Mouse (Mus musculus): ENCODE measurements around the gene Ctcf. TPM values are rescaled to one million over a fixed set of nuclear protein-coding genes. Genes with fewer than 3 reads are reported as not detected.

Gene Ctcf
- polyA plus RNA-seq, 1 experiment from 2014 or later = 100 TPM

DNA sequence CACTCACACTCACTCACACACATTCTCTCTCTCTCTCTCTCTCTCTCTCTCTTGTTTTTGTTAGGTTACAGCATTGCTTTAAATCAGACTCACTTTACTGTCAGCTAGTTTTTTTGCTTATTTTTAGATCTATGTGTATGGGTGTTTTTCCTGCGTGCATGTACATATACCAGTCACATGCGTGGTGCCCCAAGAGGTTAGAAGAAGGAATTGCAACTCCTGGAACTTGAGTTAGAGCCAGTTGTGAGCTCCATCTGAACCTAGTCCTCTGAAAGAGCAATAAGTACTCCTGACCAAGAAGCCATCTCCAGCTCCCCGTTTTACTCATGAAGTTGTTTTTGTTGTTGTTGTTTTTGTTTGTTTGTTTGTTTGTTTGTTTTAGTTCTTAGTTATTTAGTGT lies 24.8 kb downstream of the Ctcf start:
- Histone ChIP-seq H3K4me2 (ENCODE audit: low read length) (no peak overlapping the region), H3K9ac (ENCODE audit: low read length) (no peak overlapping the region), H3K4me3 (ENCODE audit: low read depth, low read length) (no peak overlapping the region), H3K9me3 (replicated peaks; ENCODE audit: control insufficient read depth, low read length) (no peaks in the 10 kb centered on the region), H3K4me1 (ENCODE audit: control insufficient read depth, insufficient read depth, low read length) (no peaks in the 10 kb centered on the region), H3K36me3 (ENCODE audit: control insufficient read depth, insufficient read depth, low read length) (peaks cover 24% of the 10 kb centered on the region), H3K27me3 (replicated peaks; ENCODE audit: control insufficient read depth, insufficient read depth, low read length) (no peaks in the 10 kb centered on the region), H3K27ac (ENCODE audit: low read depth, low read length) (no peak overlapping the region)
- WGBS = 85% methylated on average over 3 of the region's 3 CpGs
- DNase-seq (ENCODE audit: low spot score) = peak; percentile 60
- ATAC-seq = no peak

DNA sequence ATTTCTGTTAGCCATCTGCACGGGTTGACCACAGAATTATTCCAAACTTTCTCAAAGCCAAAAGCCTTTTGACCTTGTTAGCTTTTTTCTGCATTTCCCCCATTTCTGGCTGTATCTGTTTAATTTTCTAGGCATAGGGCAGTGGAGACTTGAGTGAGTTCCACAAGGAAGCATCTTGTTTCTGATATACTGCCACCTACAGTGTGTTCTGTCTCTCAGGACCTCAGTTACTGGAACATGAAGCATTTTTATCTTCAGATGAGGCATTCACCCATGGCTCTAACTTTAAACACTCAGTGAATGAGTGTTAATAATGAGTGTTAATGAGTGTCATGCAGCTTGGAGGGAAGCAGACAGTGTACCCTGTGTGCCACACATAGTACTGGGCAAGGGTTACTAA lies 41.5 kb downstream of the Ctcf start:
- Histone ChIP-seq H3K4me3 (ENCODE audit: low read depth, low read length) (no peak overlapping the region), H3K27me3 (replicated peaks; ENCODE audit: control insufficient read depth, insufficient read depth, low read length) (no peaks in the 10 kb centered on the region), H3K9ac (ENCODE audit: low read length) (no peak overlapping the region), H3K4me1 (ENCODE audit: control insufficient read depth, insufficient read depth, low read length) (no peaks in the 10 kb centered on the region), H3K36me3 (ENCODE audit: control insufficient read depth, insufficient read depth, low read length) (peaks cover 92% of the 10 kb centered on the region), H3K4me2 (ENCODE audit: low read length) (no peak overlapping the region), H3K27ac (ENCODE audit: low read depth, low read length) (no peak overlapping the region), H3K9me3 (replicated peaks; ENCODE audit: control insufficient read depth, low read length) (no peaks in the 10 kb centered on the region)
- 93% methylated on average over 1 of the region's 1 CpGs for WGBS
- no peak for ATAC-seq
- no peak for DNase-seq (ENCODE audit: low spot score)

DNA sequence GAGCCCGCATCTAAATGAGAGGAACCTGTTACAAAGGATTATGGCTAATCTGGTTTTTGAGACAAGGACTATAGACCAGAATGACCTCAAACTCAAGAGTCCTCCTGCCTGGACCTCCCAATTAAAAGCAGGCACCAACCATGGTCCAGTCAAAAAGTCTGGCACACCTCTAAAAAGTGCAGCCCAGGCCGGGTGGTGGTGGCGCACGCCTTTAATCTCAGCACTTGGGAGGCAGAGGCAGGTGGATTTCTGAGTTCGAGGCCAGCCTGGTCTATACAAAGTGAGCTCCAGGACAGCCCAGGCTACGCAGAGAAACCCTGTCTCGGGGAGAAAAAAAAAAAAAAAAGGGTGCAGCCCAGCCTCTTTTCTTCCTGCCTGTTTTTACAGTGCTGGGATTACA lies 49.0 kb downstream of the Ctcf start:
- WGBS = 79% methylated on average over 7 of the region's 7 CpGs
- no peak overlapping the region for H3K27ac ChIP-seq (ENCODE audit: low read depth, low read length)

DNA sequence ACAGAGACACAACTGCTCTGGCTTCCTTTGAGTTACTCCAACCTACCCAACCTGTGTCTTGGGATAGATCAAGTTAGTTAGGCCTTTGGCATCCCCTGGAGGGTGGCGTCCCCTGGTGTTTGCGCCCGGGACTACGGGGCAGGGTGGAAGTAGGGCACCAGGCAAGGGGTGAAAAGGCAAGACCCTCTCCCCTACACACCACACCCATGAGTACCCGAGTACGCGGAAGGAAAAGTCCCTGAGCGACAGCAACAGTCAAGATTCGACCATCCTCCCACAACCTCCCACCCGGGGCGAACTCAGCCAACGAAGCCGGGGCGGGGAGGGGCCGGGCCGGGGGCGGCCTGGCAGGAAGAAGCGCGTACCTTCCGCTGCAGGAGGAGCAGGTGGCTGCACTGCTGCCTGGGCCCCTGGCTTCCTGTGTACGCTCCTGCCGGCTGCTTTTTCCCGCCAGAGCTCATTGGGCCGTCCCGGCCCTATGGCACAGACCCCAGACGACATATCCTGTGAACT lies 49.5 kb downstream of the Ctcf start, which contains the start of gene Carmil2:
Gene Carmil2, plus strand, starts transcription at position 479 of the 513 bp plus-strand sequence.
- no peaks in the 10 kb centered on the region for H3K27me3 ChIP-seq (replicated peaks; ENCODE audit: control insufficient read depth, insufficient read depth, low read length)
- DNase-seq (ENCODE audit: low spot score) = no peak
- H3K36me3 ChIP-seq (ENCODE audit: control insufficient read depth, insufficient read depth, low read length) = peaks cover 40% of the 10 kb centered on the region
- H3K4me3 ChIP-seq (ENCODE audit: low read depth, low read length) = no peak within 1 kb of the TSS
- ATAC-seq = peak; percentile 29; the same call in 1 of the 2 replicates
- WGBS = 17% methylated on average over 26 of the region's 26 CpGs
- no peaks in the 10 kb centered on the region for H3K9me3 ChIP-seq (replicated peaks; ENCODE audit: control insufficient read depth, low read length)
- H3K4me1 ChIP-seq (ENCODE audit: control insufficient read depth, insufficient read depth, low read length) = no peaks in the 10 kb centered on the region
- H3K4me2 ChIP-seq (ENCODE audit: low read length) = no peak within 1 kb of the TSS
- H3K27ac ChIP-seq (ENCODE audit: low read depth, low read length) = no peak within 1 kb of the TSS
- H3K9ac ChIP-seq (ENCODE audit: low read length) = no peak within 1 kb of the TSS

More for the DNA sequence above, 49.0 kb downstream of the Ctcf start:
- no peaks in the 10 kb centered on the region for H3K9me3 ChIP-seq (replicated peaks; ENCODE audit: control insufficient read depth, low read length)
- H3K4me2 ChIP-seq (ENCODE audit: low read length) = no peak overlapping the region
- H3K4me1 ChIP-seq (ENCODE audit: control insufficient read depth, insufficient read depth, low read length) = no peaks in the 10 kb centered on the region
- H3K36me3 ChIP-seq (ENCODE audit: control insufficient read depth, insufficient read depth, low read length) = peaks cover 45% of the 10 kb centered on the region
- H3K4me3 ChIP-seq (ENCODE audit: low read depth, low read length) = no peak overlapping the region
- H3K27me3 ChIP-seq (replicated peaks; ENCODE audit: control insufficient read depth, insufficient read depth, low read length) = no peaks in the 10 kb centered on the region
- ATAC-seq = no peak
- DNase-seq (ENCODE audit: low spot score) = no peak
- H3K9ac ChIP-seq (ENCODE audit: low read length) = no peak overlapping the region

DNA sequence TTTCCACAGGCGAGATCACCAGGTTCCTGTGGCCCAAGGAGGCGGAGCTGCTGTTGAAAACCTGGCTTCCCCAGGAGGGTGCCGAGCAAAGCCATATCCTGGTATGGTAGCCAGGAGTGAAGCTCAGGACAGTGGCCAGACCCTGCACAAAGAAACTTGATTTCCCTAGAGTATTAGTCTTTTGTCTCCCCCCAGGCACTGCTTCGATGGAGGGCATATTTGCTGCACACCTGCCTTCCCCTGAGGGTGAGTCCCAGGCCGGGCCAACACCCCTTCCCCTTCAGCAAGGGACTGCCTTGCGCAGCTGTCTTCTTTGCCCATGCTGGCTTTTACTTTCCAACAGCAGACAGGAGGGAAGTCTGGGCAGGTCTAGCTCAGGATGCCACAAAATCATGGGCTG lies 50.2 kb downstream of the Ctcf start:
- Histone ChIP-seq H3K4me1 (ENCODE audit: control insufficient read depth, insufficient read depth, low read length) (no peaks in the 10 kb centered on the region), H3K27me3 (replicated peaks; ENCODE audit: control insufficient read depth, insufficient read depth, low read length) (no peaks in the 10 kb centered on the region), H3K36me3 (ENCODE audit: control insufficient read depth, insufficient read depth, low read length) (peaks cover 33% of the 10 kb centered on the region), H3K27ac (ENCODE audit: low read depth, low read length) (no peak overlapping the region), H3K9ac (ENCODE audit: low read length) (no peak overlapping the region), H3K4me3 (ENCODE audit: low read depth, low read length) (no peak overlapping the region), H3K9me3 (replicated peaks; ENCODE audit: control insufficient read depth, low read length) (no peaks in the 10 kb centered on the region), H3K4me2 (ENCODE audit: low read length) (no peak overlapping the region)
- ATAC-seq (no peak), DNase-seq (ENCODE audit: low spot score) (no peak)
- 69% methylated on average over 6 of the region's 6 CpGs for WGBS

DNA sequence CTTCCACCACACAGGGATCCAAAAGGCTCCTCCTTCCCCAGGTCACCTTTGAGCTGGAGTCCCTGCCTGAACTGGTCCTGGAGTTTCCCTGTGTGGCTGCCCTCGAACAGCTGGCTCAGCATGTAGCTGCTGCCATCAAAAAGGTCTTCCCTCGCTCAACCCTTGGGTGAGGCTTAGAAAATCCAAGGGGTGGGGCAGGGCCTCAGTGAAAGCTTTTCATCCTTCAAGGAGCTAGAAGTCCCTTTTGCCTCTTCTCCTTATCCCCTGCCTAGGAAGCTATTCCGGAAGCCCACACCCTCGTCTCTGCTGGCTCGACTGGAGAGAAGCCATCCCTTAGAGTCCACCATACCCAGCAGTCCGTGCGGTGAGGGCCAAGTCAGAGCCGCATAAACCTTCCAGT lies 51.1 kb downstream of the Ctcf start:
- 67% methylated on average over 8 of the region's 8 CpGs for WGBS
- no peaks in the 10 kb centered on the region for H3K4me1 ChIP-seq (ENCODE audit: control insufficient read depth, insufficient read depth, low read length)
- H3K36me3 ChIP-seq (ENCODE audit: control insufficient read depth, insufficient read depth, low read length) = peaks cover 25% of the 10 kb centered on the region
- H3K9me3 ChIP-seq (replicated peaks; ENCODE audit: control insufficient read depth, low read length) = no peaks in the 10 kb centered on the region
- H3K4me3 ChIP-seq (ENCODE audit: low read depth, low read length) = no peak overlapping the region
- H3K9ac ChIP-seq (ENCODE audit: low read length) = no peak overlapping the region
- no peaks in the 10 kb centered on the region for H3K27me3 ChIP-seq (replicated peaks; ENCODE audit: control insufficient read depth, insufficient read depth, low read length)
- no peak overlapping the region for H3K4me2 ChIP-seq (ENCODE audit: low read length)
- ATAC-seq (no peak), DNase-seq (ENCODE audit: low spot score) (no peak)
- H3K27ac ChIP-seq (ENCODE audit: low read depth, low read length) = no peak overlapping the region

DNA sequence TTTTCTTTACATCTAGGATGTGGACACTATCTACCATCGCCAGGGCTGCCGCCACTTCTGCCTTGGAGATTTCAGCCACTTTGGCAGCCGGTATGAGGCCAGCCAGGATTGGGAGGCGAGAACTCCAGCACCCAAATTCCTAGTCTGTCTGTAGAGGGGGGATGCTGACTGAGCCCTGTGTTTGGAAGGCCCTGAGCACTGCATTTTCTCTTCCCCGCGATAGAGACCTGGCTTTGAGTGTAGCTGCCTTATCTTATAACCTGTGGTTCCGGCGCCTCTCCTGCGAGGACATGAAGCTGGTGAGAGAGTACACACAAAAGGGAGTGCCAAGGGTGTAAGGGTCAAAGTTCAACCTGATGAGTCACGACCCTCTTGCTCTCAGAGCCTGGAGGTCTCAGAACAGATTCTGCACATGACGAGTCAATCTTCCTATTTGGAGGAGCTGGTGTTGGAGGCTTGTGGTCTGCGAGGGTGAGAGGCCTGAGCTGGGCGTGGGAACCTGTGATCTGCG lies 51.9 kb downstream of the Ctcf start:
- H3K4me2 ChIP-seq (ENCODE audit: low read length) = no peak overlapping the region
- ATAC-seq (no peak), DNase-seq (ENCODE audit: low spot score) (no peak)
- no peaks in the 10 kb centered on the region for H3K9me3 ChIP-seq (replicated peaks; ENCODE audit: control insufficient read depth, low read length)
- H3K36me3 ChIP-seq (ENCODE audit: control insufficient read depth, insufficient read depth, low read length) = peaks cover 18% of the 10 kb centered on the region
- H3K9ac ChIP-seq (ENCODE audit: low read length) = no peak overlapping the region
- H3K27me3 ChIP-seq (replicated peaks; ENCODE audit: control insufficient read depth, insufficient read depth, low read length) = no peaks in the 10 kb centered on the region
- H3K4me1 ChIP-seq (ENCODE audit: control insufficient read depth, insufficient read depth, low read length) = no peaks in the 10 kb centered on the region
- H3K27ac ChIP-seq (ENCODE audit: low read depth, low read length) = no peak overlapping the region
- WGBS = 78% methylated on average over 14 of the region's 14 CpGs
- H3K4me3 ChIP-seq (ENCODE audit: low read depth, low read length) = no peak overlapping the region

DNA sequence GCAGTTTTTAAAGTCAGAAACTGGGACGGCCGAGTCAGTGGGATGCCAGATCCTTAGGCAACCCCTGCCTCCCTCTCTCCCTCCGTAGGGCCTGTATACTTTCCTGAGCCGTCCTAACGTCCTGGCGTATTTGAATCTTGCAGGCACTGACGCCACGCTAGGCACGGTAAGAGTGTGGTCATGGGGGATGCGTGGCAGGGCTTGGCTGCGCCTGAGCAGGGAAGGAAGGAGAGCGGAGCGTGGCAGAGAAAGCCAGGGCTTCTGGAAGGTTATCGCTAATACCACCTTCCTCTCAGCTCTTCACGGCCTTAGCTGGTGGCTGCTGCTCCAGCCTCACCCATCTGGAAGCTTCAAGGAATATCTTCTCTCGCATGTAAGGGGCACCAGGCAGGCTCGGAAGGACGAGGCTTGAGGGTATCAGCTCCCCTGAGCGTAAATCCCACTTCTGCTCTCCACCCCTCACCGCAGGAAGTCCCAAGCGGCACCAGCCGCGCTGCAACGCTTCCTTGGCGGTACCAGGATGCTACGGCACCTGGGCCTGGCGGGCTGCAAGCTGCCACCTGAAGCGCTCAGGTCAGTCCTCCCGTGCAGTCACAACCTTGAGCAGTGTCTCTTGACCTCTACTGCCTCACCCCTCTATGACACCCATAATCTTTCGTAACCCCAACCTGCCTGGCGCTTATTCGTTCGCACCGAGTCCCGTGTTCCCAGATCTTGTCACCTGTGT lies 53.1 kb downstream of the Ctcf start:
- no peak for DNase-seq (ENCODE audit: low spot score)
- Histone ChIP-seq H3K4me1 (ENCODE audit: control insufficient read depth, insufficient read depth, low read length) (peaks cover 5% of the 10 kb centered on the region; the same call in 1 of the 2 replicates), H3K9me3 (replicated peaks; ENCODE audit: control insufficient read depth, low read length) (no peaks in the 10 kb centered on the region), H3K4me2 (ENCODE audit: low read length) (no peak overlapping the region), H3K36me3 (ENCODE audit: control insufficient read depth, insufficient read depth, low read length) (peaks cover 6% of the 10 kb centered on the region; the same call in 1 of the 2 replicates), H3K27ac (ENCODE audit: low read depth, low read length) (no peak overlapping the region), H3K27me3 (replicated peaks; ENCODE audit: control insufficient read depth, insufficient read depth, low read length) (no peaks in the 10 kb centered on the region), H3K9ac (ENCODE audit: low read length) (no peak overlapping the region), H3K4me3 (ENCODE audit: low read depth, low read length) (no peak overlapping the region)
- WGBS = 63% methylated on average over 35 of the region's 35 CpGs
- ATAC-seq = no peak

DNA sequence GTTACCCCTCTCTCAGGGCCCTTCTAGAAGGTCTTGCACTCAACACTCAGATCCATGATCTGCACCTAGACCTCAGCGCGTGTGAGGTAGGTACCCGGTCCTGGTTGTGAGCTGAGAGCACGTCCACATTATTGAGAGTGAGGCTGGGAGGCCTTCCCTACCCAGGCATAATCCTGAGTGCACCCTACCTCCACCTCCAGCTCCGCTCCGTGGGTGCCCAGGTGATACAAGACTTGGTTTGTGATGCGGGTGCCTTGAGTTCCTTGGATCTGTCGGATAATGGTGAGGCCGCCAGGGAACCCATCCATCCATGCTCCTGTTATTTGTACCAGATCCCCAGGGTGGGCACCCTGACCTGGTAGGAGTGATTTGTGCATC lies 53.6 kb downstream of the Ctcf start:
- H3K27me3 ChIP-seq (replicated peaks; ENCODE audit: control insufficient read depth, insufficient read depth, low read length) = no peaks in the 10 kb centered on the region
- H3K4me3 ChIP-seq (ENCODE audit: low read depth, low read length) = no peak overlapping the region
- H3K27ac ChIP-seq (ENCODE audit: low read depth, low read length) = no peak overlapping the region
- WGBS = 90% methylated on average over 9 of the region's 9 CpGs
- H3K36me3 ChIP-seq (ENCODE audit: control insufficient read depth, insufficient read depth, low read length) = 0 out of 2 replicates have a peak, but pooled peaks cover 2% of the 10 kb centered on the region
- H3K4me2 ChIP-seq (ENCODE audit: low read length) = no peak overlapping the region
- no peak overlapping the region for H3K9ac ChIP-seq (ENCODE audit: low read length)
- H3K9me3 ChIP-seq (replicated peaks; ENCODE audit: control insufficient read depth, low read length) = no peaks in the 10 kb centered on the region
- H3K4me1 ChIP-seq (ENCODE audit: control insufficient read depth, insufficient read depth, low read length) = peaks cover 7% of the 10 kb centered on the region; the same call in 1 of the 2 replicates
- no peak for ATAC-seq
- no peak for DNase-seq (ENCODE audit: low spot score)

Measured in forebrain, embryonic 14.5 days (tissue).